Mouse (Mus musculus) cerebellum, adult 2 months (tissue): Measurements from ENCODE around the gene Efnb2.

Experiments used
- CTCF ChIP-seq: fragments of 200-500 bp; IDR thresholded peaks from 2 replicates; pipeline ENCODE4 v1.5.1; 2011; ENCODE audit warnings: low read depth, mild to moderate bottlenecking, control low read depth, low read length, moderate library complexity, borderline replicate concordance; ENCODE audit not compliant: insufficient read depth
- POLR2A ChIP-seq: fragments of 200-500 bp; IDR thresholded peaks from 2 replicates; pipeline ENCODE4 v1.6.1; 2011; ENCODE audit warnings: low read length, control low read depth, borderline replicate concordance; ENCODE audit not compliant: insufficient read depth

- TF ChIP-seq POLR2A (no peak), CTCF (no peak)
Observed at GRCm38 (mm10) chr8:8593371-8593770, 67.7 kb downstream of the Efnb2 start.
